ENCODE assay signal across 8 mouse cellular contexts in the genomic region with DNA sequence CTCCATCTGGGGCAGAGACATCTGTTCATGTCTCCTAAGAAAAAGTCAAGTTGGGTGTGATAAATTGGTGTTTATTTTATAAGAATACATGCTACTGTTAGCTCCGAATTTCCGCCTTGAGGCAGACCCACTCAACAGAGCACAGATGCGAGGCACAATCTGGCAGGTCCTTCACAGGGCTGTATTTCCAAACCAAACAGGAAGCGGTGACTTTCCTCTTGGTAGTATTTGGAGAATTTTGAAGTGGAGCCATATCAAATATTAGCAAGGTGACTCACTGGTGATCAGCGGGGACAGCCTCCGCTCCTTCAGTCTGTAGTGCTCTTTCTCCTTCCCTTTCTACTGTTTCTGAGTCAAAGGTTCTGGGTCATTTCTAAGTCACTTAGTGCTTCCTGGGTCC.
A peak's percentile ranks its signal among the peaks of the same experiment; 100 is the strongest.
DNase-seq lines count a peak whose midpoint lies in the region; ATAC-seq and TF ChIP-seq lines count a peak whose summit lies in the region.

No protein-coding gene starts in this region.

- WGBS in heart, embryonic 10.5 days = 71% methylated on average over 6 of the region's 6 CpGs
- 42% methylated on average over 6 of the region's 6 CpGs for WGBS in stomach, embryonic 16.5 days

- H3K4me3 ChIP-seq in heart, embryonic 10.5 days = no peak overlapping the region
- H3K4me3 ChIP-seq in layer of hippocampus, adult 2 months = no peak overlapping the region
- H3K4me3 ChIP-seq in stomach, embryonic 16.5 days (replicated peaks; ENCODE audit: low read length) = no peak overlapping the region

- peak; percentile 63 to 76 for DNase-seq in heart, adult 18-20 months
- no peak for DNase-seq in heart, embryonic 10.5 days (ENCODE audit: low spot score)
- DNase-seq in urinary bladder, postnatal 14 days (ENCODE audit: low spot score) = peak; percentile 62
- no peak for DNase-seq in urinary bladder, adult 2 months (ENCODE audit: low spot score)
- DNase-seq in layer of hippocampus, adult 2 months (ENCODE audit: low spot score in 2 of 2) = peak in 1 of 2 experiments; percentile 65
- no peak for DNase-seq in cerebellum, postnatal 14 days
- DNase-seq in natural killer cell, adult 2 months (ENCODE audit: low spot score in 2 of 2) = no peak

- H3K27ac ChIP-seq in heart, embryonic 10.5 days = no peak overlapping the region
- H3K27ac ChIP-seq in layer of hippocampus, adult 2 months = peak overlapping the region; percentile 65; the same call in 1 of the 2 replicates
- peak overlapping the region; percentile 61 for H3K27ac ChIP-seq in stomach, embryonic 16.5 days (ENCODE audit: low read length)

- H3K9ac ChIP-seq in stomach, embryonic 16.5 days (ENCODE audit: low read length) = no peak overlapping the region

- H3K4me2 ChIP-seq in stomach, embryonic 16.5 days (ENCODE audit: low read depth, low read length) = no peak overlapping the region

- ATAC-seq in stomach, embryonic 16.5 days (ENCODE audit: insufficient read depth, low FRiP score) = peak; percentile 74; the same call in 1 of the 2 replicates

- peaks cover 25% of the 10 kb centered on the region for H3K4me1 ChIP-seq in heart, embryonic 10.5 days
- peaks cover 17% of the 10 kb centered on the region for H3K4me1 ChIP-seq in stomach, embryonic 16.5 days (ENCODE audit: control insufficient read depth, insufficient read depth, low read length)

- TF ChIP-seq CTCF in layer of hippocampus, adult 2 months (conservative IDR thresholded peaks at IDR 0.05) = no peak

- H3K36me3 ChIP-seq in heart, embryonic 10.5 days = peaks cover 6% of the 10 kb centered on the region
- no peaks in the 10 kb centered on the region; the same call in 1 of the 2 replicates for H3K36me3 ChIP-seq in stomach, embryonic 16.5 days (ENCODE audit: control insufficient read depth, insufficient read depth, low read length)

- H3K9me3 ChIP-seq in heart, embryonic 10.5 days = no peaks in the 10 kb centered on the region
- no peaks in the 10 kb centered on the region for H3K9me3 ChIP-seq in stomach, embryonic 16.5 days (replicated peaks; ENCODE audit: control insufficient read depth, low read length)

- H3K27me3 ChIP-seq in heart, embryonic 10.5 days (ENCODE audit: insufficient read depth, poor library complexity, severe bottlenecking) = no peaks in the 10 kb centered on the region
- H3K27me3 ChIP-seq in stomach, embryonic 16.5 days (ENCODE audit: control insufficient read depth, insufficient read depth, low read length) = no peaks in the 10 kb centered on the region

Comparison
In these comparisons a context has a peak if more than half of its experiments do, and no peak if none do; other contexts are left out.
1. DNase-seq: peak in heart, adult 18-20 months (2 of 2) and urinary bladder, postnatal 14 days (single experiment); none in heart, embryonic 10.5 days (single experiment), urinary bladder, adult 2 months (single experiment), cerebellum, postnatal 14 days (0 of 2) and natural killer cell, adult 2 months (0 of 2).